ENCODE assay signal across 20 mouse cellular contexts in the genomic region with DNA sequence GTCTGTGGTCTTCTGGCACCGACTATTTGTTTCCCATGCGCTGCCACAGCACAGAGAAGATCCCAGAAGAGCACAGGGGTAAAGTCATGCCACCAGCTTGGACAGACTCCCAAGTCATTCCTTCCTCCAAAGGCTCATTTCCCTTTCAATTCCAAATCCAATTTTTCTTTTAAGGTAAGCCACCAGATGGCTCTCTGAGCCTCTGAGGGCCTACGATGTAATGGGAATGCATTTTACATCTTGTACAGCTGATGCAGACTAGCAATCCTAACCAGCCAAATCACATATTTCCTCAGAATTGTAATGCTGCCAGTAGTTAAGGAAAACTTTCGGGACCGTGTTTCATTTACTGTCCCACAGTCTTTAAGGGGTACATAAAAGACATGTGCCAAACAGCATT.
DNase-seq lines count a peak whose midpoint lies in the region; ATAC-seq and TF ChIP-seq lines count a peak whose summit lies in the region.
"Had no signal": no experiment of that assay in that cellular context is flagged by ENCODE, and none has a peak within 500 bp of the region (broad histone marks: within the 10 kb centered on the region; RNA-seq: fewer than 3 reads in every experiment).

No protein-coding gene starts in this region.

- H3K36me3 ChIP-seq in intestine, postnatal 0 days (ENCODE audit: control insufficient read depth, insufficient read depth) = no peaks in the 10 kb centered on the region
- H3K36me3 ChIP-seq in intestine, embryonic 16.5 days (ENCODE audit: control insufficient read depth, insufficient read depth, low read length) = no peaks in the 10 kb centered on the region
- H3K36me3 ChIP-seq: embryonic facial prominence, embryonic 15.5 days; forebrain, embryonic 12.5 days; heart, embryonic 10.5 days; hindbrain, embryonic 15.5 days; limb, embryonic 15.5 days; midbrain, embryonic 10.5 days had no signal

- H3K4me1 ChIP-seq in intestine, postnatal 0 days (replicated peaks; ENCODE audit: control insufficient read depth, insufficient read depth, low read length) = no peaks in the 10 kb centered on the region
- no peaks in the 10 kb centered on the region for H3K4me1 ChIP-seq in intestine, embryonic 16.5 days (ENCODE audit: control insufficient read depth, insufficient read depth, low read length)
- H3K4me1 ChIP-seq: embryonic facial prominence, embryonic 15.5 days; forebrain, embryonic 12.5 days; heart, embryonic 10.5 days; hindbrain, embryonic 15.5 days; limb, embryonic 15.5 days; midbrain, embryonic 10.5 days had no signal

- H3K27ac ChIP-seq in intestine, postnatal 0 days (ENCODE audit: low read depth, low read length) = no peak overlapping the region
- no peak overlapping the region for H3K27ac ChIP-seq in intestine, embryonic 16.5 days (ENCODE audit: low read length)
- H3K27ac ChIP-seq: embryonic facial prominence, embryonic 15.5 days; forebrain, embryonic 12.5 days; heart, embryonic 10.5 days; hindbrain, embryonic 15.5 days; limb, embryonic 15.5 days; midbrain, embryonic 10.5 days had no signal

- WGBS in intestine, postnatal 0 days = 81% methylated on average over 5 of the region's 5 CpGs
- 76% methylated on average over 5 of the region's 5 CpGs for WGBS in intestine, embryonic 16.5 days

- H3K27me3 ChIP-seq in intestine, postnatal 0 days (replicated peaks; ENCODE audit: control insufficient read depth, insufficient read depth, low read length) = no peaks in the 10 kb centered on the region
- H3K27me3 ChIP-seq in intestine, embryonic 16.5 days (replicated peaks; ENCODE audit: control insufficient read depth, insufficient read depth, low read length) = no peaks in the 10 kb centered on the region
- H3K27me3 ChIP-seq: embryonic facial prominence, embryonic 15.5 days; forebrain, embryonic 12.5 days; hindbrain, embryonic 15.5 days; limb, embryonic 15.5 days had no signal

- no peak for DNase-seq in cerebellum, postnatal 4 days (ENCODE audit: low spot score in 2 of 2)
- peak; percentile 7 for DNase-seq in MN1 (ENCODE audit: low spot score)
- DNase-seq in cerebellum, adult 9-11 months = peak; percentile 6
- no peak for DNase-seq in adrenal gland, adult (ENCODE audit: inconsistent age in 2 of 2, low spot score in 1 of 2)
- DNase-seq: gastrocnemius, postnatal 25 days; kidney, adult 9 months; liver, postnatal 0 days; lung, postnatal 36 days; right cerebral cortex, postnatal 14 days; thymus, adult 2 months had no signal

- 0 out of 2 replicates have a peak, but pooled peaks have one; percentile 6 for TF ChIP-seq CTCF in intestine, postnatal 0 days (IDR thresholded peaks at IDR 0.05; ENCODE audit: low read depth)

- no peaks in the 10 kb centered on the region for H3K9me3 ChIP-seq in intestine, postnatal 0 days (ENCODE audit: control insufficient read depth)
- H3K9me3 ChIP-seq in intestine, embryonic 16.5 days (ENCODE audit: control insufficient read depth, low read length) = no peaks in the 10 kb centered on the region
- H3K9me3 ChIP-seq: embryonic facial prominence, embryonic 15.5 days; forebrain, embryonic 12.5 days; heart, embryonic 10.5 days; hindbrain, embryonic 15.5 days; limb, embryonic 15.5 days; midbrain, embryonic 10.5 days had no signal

- no peak overlapping the region for H3K4me2 ChIP-seq in intestine, postnatal 0 days (replicated peaks; ENCODE audit: low read depth)
- H3K4me2 ChIP-seq in intestine, embryonic 16.5 days (ENCODE audit: low read depth, low read length) = no peak overlapping the region
- H3K4me2 ChIP-seq: embryonic facial prominence, embryonic 15.5 days; forebrain, embryonic 12.5 days; hindbrain, embryonic 15.5 days; limb, embryonic 15.5 days had no signal

- no peak overlapping the region for H3K9ac ChIP-seq in intestine, postnatal 0 days (ENCODE audit: low read depth, low read length)
- no peak overlapping the region for H3K9ac ChIP-seq in intestine, embryonic 16.5 days (ENCODE audit: low read depth, low read length)
- H3K9ac ChIP-seq: embryonic facial prominence, embryonic 15.5 days; forebrain, embryonic 12.5 days; hindbrain, embryonic 15.5 days; limb, embryonic 15.5 days; liver, postnatal 0 days had no signal

- ATAC-seq in cerebellum, adult (ENCODE audit: insufficient number of reproducible peaks, low FRiP score, low TSS enrichment) = 0 out of 2 replicates have a peak, but pooled peaks have one; percentile 56
- ATAC-seq in intestine, postnatal 0 days = no peak
- ATAC-seq in intestine, embryonic 16.5 days = no peak
- ATAC-seq in activated CD4-positive, CD25-positive, alpha-beta regulatory T cell, adult 4 months = no peak
- ATAC-seq: liver, postnatal 0 days had no signal

- H3K4me3 ChIP-seq in intestine, postnatal 0 days (ENCODE audit: low read depth, low read length) = no peak overlapping the region
- no peak overlapping the region for H3K4me3 ChIP-seq in intestine, embryonic 16.5 days (ENCODE audit: low read length)
- H3K4me3 ChIP-seq: embryonic facial prominence, embryonic 15.5 days; forebrain, embryonic 12.5 days; heart, embryonic 10.5 days; hindbrain, embryonic 15.5 days; limb, embryonic 15.5 days; midbrain, embryonic 10.5 days had no signal

Comparison
In these comparisons a context has a peak if more than half of its experiments do, and no peak if none do; other contexts are left out.
1. DNase-seq: peak in MN1 (single experiment) and cerebellum, adult 9-11 months (single experiment); none in cerebellum, postnatal 4 days (0 of 2) and adrenal gland, adult (0 of 2).